12 mouse cellular contexts compared by ENCODE assay signal in the genomic region with DNA sequence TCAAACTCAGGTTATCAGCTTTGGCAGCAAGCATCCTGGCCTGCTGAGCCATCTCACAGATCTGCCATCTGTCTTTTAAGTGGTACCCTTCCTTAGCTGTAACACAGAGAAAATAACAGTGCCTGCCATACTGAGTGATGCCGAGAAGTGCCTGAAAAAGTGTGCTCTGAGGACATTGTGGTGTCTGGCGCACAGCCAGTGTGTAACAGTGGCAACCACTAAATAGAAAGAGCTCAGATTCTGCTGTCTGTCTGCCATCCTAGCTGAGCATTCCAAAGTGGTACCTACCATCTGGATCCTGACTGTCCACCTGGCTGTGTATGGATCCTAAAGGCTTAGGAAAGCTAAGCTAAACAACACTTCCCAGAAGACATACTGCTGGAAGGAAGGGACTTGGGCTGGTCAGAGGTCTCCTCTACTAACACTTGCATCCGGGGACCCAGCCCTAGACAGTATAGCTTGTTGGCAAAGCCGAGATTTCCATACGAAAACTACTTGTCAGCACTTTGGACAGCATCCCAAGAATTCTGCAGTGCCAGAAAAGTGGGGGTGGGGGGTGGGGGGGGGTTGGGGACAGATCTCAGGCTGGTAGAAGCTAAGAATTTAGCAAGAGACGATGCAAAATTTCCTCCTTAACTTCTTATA. TPM values are rescaled to one million over a fixed set of nuclear protein-coding genes. Genes with fewer than 3 reads are reported as not detected.
A peak's percentile ranks its signal among the peaks of the same experiment; 100 is the strongest.
DNase-seq lines count a peak whose midpoint lies in the region; ATAC-seq and TF ChIP-seq lines count a peak whose summit lies in the region.
"Had no signal": no experiment of that assay in that cellular context is flagged by ENCODE, and none has a peak within 500 bp of the region (broad histone marks: within the 10 kb centered on the region; RNA-seq: fewer than 3 reads in every experiment).

No protein-coding gene starts in this region.

- peak; percentile 57 for ATAC-seq in forebrain, postnatal 0 days
- no peak for ATAC-seq in CD4-positive, CD25-positive, alpha-beta regulatory T cell, adult 4 months
- ATAC-seq: intestine, postnatal 0 days had no signal

- 39% methylated on average over 6 of the region's 6 CpGs for WGBS in forebrain, postnatal 0 days

- DNase-seq in layer of hippocampus, adult 8-10 months (ENCODE audit: low spot score in 2 of 2) = peak; percentile 7 to 25
- no peak for DNase-seq in layer of hippocampus, adult 2 months (ENCODE audit: low spot score in 2 of 2)
- DNase-seq in MEL (ENCODE audit: low read depth, low spot score) = peak; percentile 63
- DNase-seq in brain, embryonic 14.5 days (ENCODE audit: low read depth) = peak; percentile 91
- DNase-seq in forebrain, postnatal 0 days = peak; percentile 81
- DNase-seq in retina, embryonic 14.5 days (ENCODE audit: low spot score) = no peak
- DNase-seq: adrenal gland, postnatal 36 days; heart, postnatal 36 days; kidney, postnatal 36 days had no signal

- 0 out of 2 replicates have a peak, but pooled peaks cover under 1% of the 10 kb centered on the region for H3K79me2 ChIP-seq in MEL (ENCODE audit: control insufficient read depth, insufficient read depth, low read length, poor library complexity)

- TF ChIP-seq EP300 in MEL (IDR thresholded peaks at IDR 0.05; ENCODE audit: low read depth in 1 of 2, low read length in 2 of 2) = no peak

- no peak for TF ChIP-seq POLR2A in MEL (IDR thresholded peaks at IDR 0.05; ENCODE audit: control insufficient read depth in 1 of 2, insufficient read depth in 1 of 2, low read depth in 1 of 2, low read length in 2 of 2, poor library complexity in 1 of 2)
- TF ChIP-seq POLR2A in brain, embryonic 14.5 days (IDR thresholded peaks at IDR 0.05; ENCODE audit: borderline replicate concordance, extremely low read depth, insufficient read depth, insufficient read length, poor library complexity, severe bottlenecking) = no peak

- H3K4me1 ChIP-seq in MEL (ENCODE audit: control insufficient read depth in 1 of 2, insufficient read depth in 2 of 2, low read length in 2 of 2) = peaks cover 0 to 3% of the 10 kb centered on the region in 2 experiments; a peak in 3 of 4 replicates
- H3K4me1 ChIP-seq in forebrain, postnatal 0 days (ENCODE audit: insufficient read depth) = no peaks in the 10 kb centered on the region; the same call in 1 of the 2 replicates
- H3K4me1 ChIP-seq: liver, embryonic 15.5 days had no signal

- H3K4me2 ChIP-seq in forebrain, postnatal 0 days (ENCODE audit: low read depth) = no peak overlapping the region
- H3K4me2 ChIP-seq: liver, embryonic 15.5 days had no signal

- TF ChIP-seq RAD21 in MEL (IDR thresholded peaks at IDR 0.05; ENCODE audit: low read depth, low read length) = no peak

- H3K9ac ChIP-seq in MEL (ENCODE audit: control insufficient read depth, low read depth, low read length, poor library complexity, severe bottlenecking) = no peak overlapping the region
- H3K9ac ChIP-seq in forebrain, postnatal 0 days = no peak overlapping the region
- H3K9ac ChIP-seq: liver, embryonic 15.5 days had no signal

- no peaks in the 10 kb centered on the region for H3K27me3 ChIP-seq in MEL (ENCODE audit: control insufficient read depth in 1 of 2, insufficient read depth in 2 of 2, low read length in 2 of 2)
- no peaks in the 10 kb centered on the region for H3K27me3 ChIP-seq in forebrain, postnatal 0 days (ENCODE audit: insufficient read depth, low read length)

- H3K36me3 ChIP-seq in MEL (ENCODE audit: control insufficient read depth in 1 of 2, insufficient read depth in 2 of 2, low read length in 2 of 2) = peaks cover 0 to 2% of the 10 kb centered on the region in 2 experiments; a peak in 1 of 4 replicates
- H3K36me3 ChIP-seq in forebrain, postnatal 0 days (ENCODE audit: insufficient read depth) = no peaks in the 10 kb centered on the region
- H3K36me3 ChIP-seq: liver, embryonic 15.5 days had no signal

- no peaks in the 10 kb centered on the region for H3K9me3 ChIP-seq in MEL (replicated peaks; ENCODE audit: insufficient read depth, low read length)
- no peaks in the 10 kb centered on the region for H3K9me3 ChIP-seq in forebrain, postnatal 0 days (ENCODE audit: low read length)
- H3K9me3 ChIP-seq: liver, embryonic 15.5 days had no signal

- TF ChIP-seq CTCF in layer of hippocampus, adult 2 months (conservative IDR thresholded peaks at IDR 0.05) = no peak
- no peak for TF ChIP-seq CTCF in MEL (IDR thresholded peaks at IDR 0.05 in 2 of 3, conservative IDR thresholded peaks at IDR 0.05 in 1 of 3; ENCODE audit: control insufficient read depth in 1 of 3, insufficient read depth in 1 of 3, low read depth in 2 of 3, low read length in 3 of 3, poor library complexity in 1 of 3, severe bottlenecking in 1 of 3)
- no peak for TF ChIP-seq CTCF in brain, embryonic 14.5 days (IDR thresholded peaks at IDR 0.05; ENCODE audit: borderline replicate concordance, extremely low read depth, insufficient read depth, insufficient read length)
- no peak for TF ChIP-seq CTCF in forebrain, postnatal 0 days (IDR thresholded peaks at IDR 0.05; ENCODE audit: low read depth)

- H3K27ac ChIP-seq in layer of hippocampus, adult 2 months = no peak overlapping the region
- H3K27ac ChIP-seq in MEL (ENCODE audit: control insufficient read depth, low read depth, low read length) = no peak overlapping the region
- H3K27ac ChIP-seq in forebrain, postnatal 0 days (ENCODE audit: low read depth, low read length) = 0 out of 2 replicates have a peak overlapping the region, but pooled peaks have one; percentile 1
- H3K27ac ChIP-seq: liver, embryonic 15.5 days had no signal

- no peak overlapping the region for H3K4me3 ChIP-seq in layer of hippocampus, adult 2 months
- H3K4me3 ChIP-seq in MEL (ENCODE audit: control insufficient read depth in 1 of 2, insufficient read depth in 1 of 2, low read depth in 2 of 2, low read length in 2 of 2) = no peak overlapping the region
- no peak overlapping the region for H3K4me3 ChIP-seq in forebrain, postnatal 0 days (ENCODE audit: low read depth, low read length)
- H3K4me3 ChIP-seq: liver, embryonic 15.5 days had no signal

TF ChIP-seq in MEL, 35 proteins besides CTCF, POLR2A, EP300 and RAD21:
- no peak for TF ChIP-seq MXI1 (IDR thresholded peaks at IDR 0.05; ENCODE audit: low read depth, low read length)
- no peak for TF ChIP-seq CHD2 (IDR thresholded peaks at IDR 0.05; ENCODE audit: low read length)
- no peak for TF ChIP-seq TAL1 (IDR thresholded peaks at IDR 0.05; ENCODE audit: low read length)
- TF ChIP-seq ZKSCAN1 (IDR thresholded peaks at IDR 0.05; ENCODE audit: low read depth, low read length) = no peak
- TF ChIP-seq BHLHE40 (IDR thresholded peaks at IDR 0.05; ENCODE audit: borderline replicate concordance, low read depth, low read length) = no peak
- TF ChIP-seq MAX (IDR thresholded peaks at IDR 0.05; ENCODE audit: low read length) = no peak
- no peak for TF ChIP-seq RCOR1 (IDR thresholded peaks at IDR 0.05; ENCODE audit: low read depth, low read length)
- no peak for TF ChIP-seq KAT2A (conservative IDR thresholded peaks at IDR 0.05; ENCODE audit: low read depth, low read length)
- no peak for TF ChIP-seq ZC3H11A (IDR thresholded peaks at IDR 0.05; ENCODE audit: low read depth, low read length)
- TF ChIP-seq ETS1 (IDR thresholded peaks at IDR 0.05; ENCODE audit: low read depth, low read length) = no peak
- TF ChIP-seq GABPA (IDR thresholded peaks at IDR 0.05; ENCODE audit: low read depth, low read length) = no peak
- TF ChIP-seq SMC3 (IDR thresholded peaks at IDR 0.05; ENCODE audit: low read depth, low read length) = no peak
- TF ChIP-seq E2F4 (IDR thresholded peaks at IDR 0.05; ENCODE audit: borderline replicate concordance, low read depth, low read length) = no peak
- no peak for TF ChIP-seq NELFE (IDR thresholded peaks at IDR 0.05; ENCODE audit: low read depth, low read length)
- TF ChIP-seq UBTF (IDR thresholded peaks at IDR 0.05; ENCODE audit: borderline replicate concordance, insufficient read depth, low read depth, low read length) = no peak

RNA-seq across cellular contexts. Expression of a gene that starts 58.5 kb away (rescaled TPM):
- total RNA-seq in layer of hippocampus, adult 8-10 months (2022) = 10 to 100 TPM; 24.5 to 37.4 (median 29.0) TPM
- 10 to 100 TPM; 26.8 to 34.9 TPM for total RNA-seq in layer of hippocampus, adult 2 months (2021)
- total RNA-seq in MEL (2012; rRNA removed) = 18.6 and 21.2 TPM in 2 replicates
- polyA plus RNA-seq in MEL (2012; ENCODE audit: insufficient read depth in 1 of 2, insufficient read length in 2 of 2, low read depth in 1 of 2, low replicate concordance in 2 of 2, missing spikeins in 1 of 2) = 10 to 100 TPM in 1 of 2 experiments, not detected in 1; 22.7 TPM
- polyA plus RNA-seq in brain, embryonic 14.5 days (2012; rRNA removed) = 36.6 and 39.3 TPM in 2 replicates
- total RNA-seq in forebrain, postnatal 0 days (2014; rRNA removed) = 40.7 and 49.9 TPM in 2 replicates
- 33.2 and 52.9 TPM in 2 replicates for polyA plus RNA-seq in forebrain, postnatal 0 days (2015; fragmentation: Nextera tagmentation; extraction: Ambion mirVana)
- polyA plus RNA-seq in CD4-positive, CD25-positive, alpha-beta regulatory T cell, adult 4 months (2017; shearing (Covaris generic)) = 10 to 100 TPM; 44.6 to 46.0 TPM

RNA-seq across cellular contexts. Expression of a gene that starts 58.6 kb away (rescaled TPM):
- total RNA-seq in layer of hippocampus, adult 8-10 months (2022) = 10 to 100 TPM; 32.9 to 47.7 (median 37.5) TPM
- total RNA-seq in layer of hippocampus, adult 2 months (2021) = 10 to 100 TPM; 41.1 to 42.4 TPM
- total RNA-seq in MEL (2012; rRNA removed) = 39.5 and 40.7 TPM in 2 replicates
- polyA plus RNA-seq in MEL (2012; ENCODE audit: insufficient read depth in 1 of 2, insufficient read length in 2 of 2, low read depth in 1 of 2, low replicate concordance in 2 of 2, missing spikeins in 1 of 2) = 10 to 100 TPM in 1 of 2 experiments, not detected in 1; 42.3 TPM
- polyA plus RNA-seq in brain, embryonic 14.5 days (2012; rRNA removed) = 62.8 and 82.5 TPM in 2 replicates
- 43.6 and 43.7 TPM in 2 replicates for total RNA-seq in forebrain, postnatal 0 days (2014; rRNA removed)
- 51.0 and 61.0 TPM in 2 replicates for polyA plus RNA-seq in forebrain, postnatal 0 days (2015; fragmentation: Nextera tagmentation; extraction: Ambion mirVana)
- polyA plus RNA-seq in CD4-positive, CD25-positive, alpha-beta regulatory T cell, adult 4 months (2017; shearing (Covaris generic)) = 100 to 1,000 TPM; 117 to 160 TPM

Comparison
In these comparisons a context has a peak if more than half of its experiments do, and no peak if none do; other contexts are left out.
1. DNase-seq: peak in layer of hippocampus, adult 8-10 months (2 of 2), MEL (single experiment), brain, embryonic 14.5 days (single experiment) and forebrain, postnatal 0 days (single experiment); none in layer of hippocampus, adult 2 months (0 of 2) and retina, embryonic 14.5 days (single experiment).